Mouse (Mus musculus): ENCODE data around the gene Lrrc39. TPM values are rescaled to one million over a fixed set of nuclear protein-coding genes. Genes with fewer than 3 reads are reported as not detected.

Lrrc39 gene
- polyA plus RNA-seq, 1 experiment from 2014 or later, result 0.45 TPM

DNA sequence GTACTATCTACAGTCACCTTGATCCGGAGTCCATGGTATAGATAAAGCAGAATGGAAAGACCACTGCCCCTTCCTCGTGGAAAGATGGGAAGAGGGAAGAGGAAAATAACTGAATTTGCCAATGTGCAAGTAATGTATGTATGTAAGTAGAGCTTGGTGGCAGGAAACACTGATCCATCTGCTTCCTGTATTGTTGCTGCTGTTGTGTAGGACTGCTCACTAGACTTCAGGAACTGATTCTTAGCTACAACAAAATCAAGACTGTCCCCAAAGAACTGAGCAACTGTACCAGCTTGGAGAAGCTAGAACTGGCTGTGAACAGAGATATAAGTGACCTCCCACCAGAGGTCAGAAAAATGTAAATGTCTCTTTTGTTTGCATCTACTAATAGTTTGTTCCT, 7.9 kb downstream of the Lrrc39 start:
- Histone ChIP-seq H3K4me3 (replicated peaks) (no peak overlapping the region), H3K36me3 (no peaks in the 10 kb centered on the region), H3K9me3 (replicated peaks) (no peaks in the 10 kb centered on the region), H3K9ac (replicated peaks) (no peak overlapping the region), H3K27ac (replicated peaks) (no peak overlapping the region), H3K4me1 (no peaks in the 10 kb centered on the region), H3K27me3 (replicated peaks) (no peaks in the 10 kb centered on the region), H3K4me2 (no peak overlapping the region)
- WGBS, result 78% methylated on average over 2 of the region's 2 CpGs
- ATAC-seq (ENCODE audit: low FRiP score), result no peak

DNA sequence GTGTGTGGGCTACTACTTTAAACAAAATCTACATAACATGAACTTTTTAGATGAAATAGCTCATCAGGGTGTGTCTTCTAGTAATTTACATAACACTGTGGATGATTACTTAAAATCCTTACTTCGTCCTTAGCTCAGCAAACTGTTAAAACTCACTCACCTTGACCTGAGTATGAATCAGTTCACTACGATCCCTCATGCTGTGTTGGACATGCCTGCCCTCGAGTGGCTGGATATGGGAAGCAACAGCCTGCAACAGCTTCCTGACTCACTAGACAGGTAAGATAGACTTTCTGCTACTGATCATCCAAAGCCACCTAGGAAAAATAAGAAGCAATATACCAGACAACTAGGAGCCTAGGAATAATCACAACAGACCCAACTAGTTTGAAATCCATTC, 14.5 kb downstream of the Lrrc39 start:
- WGBS, result 63% methylated on average over 3 of the region's 3 CpGs
- no peak for ATAC-seq (ENCODE audit: low FRiP score)

DNA sequence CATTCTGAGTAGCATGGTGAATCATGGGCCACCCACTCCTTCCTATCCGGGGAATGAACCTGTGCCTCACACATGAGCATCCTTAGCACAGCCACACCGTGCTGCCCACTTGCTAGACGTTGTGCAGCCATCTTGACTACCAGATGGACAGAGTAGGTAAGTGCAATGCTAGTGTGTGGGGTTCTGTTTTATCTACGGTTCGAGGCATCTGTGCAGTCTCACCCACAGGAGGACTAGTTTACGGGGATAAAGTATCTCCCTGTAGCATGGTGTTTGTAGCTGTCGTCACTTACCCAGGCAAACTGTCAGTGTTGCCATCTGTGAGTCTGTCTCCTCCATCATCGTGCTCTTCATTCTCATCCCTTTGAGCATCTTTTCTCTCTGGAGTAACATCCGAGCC, 19.4 kb downstream of the Lrrc39 start:
- Histone ChIP-seq H3K9me3 (replicated peaks) (no peaks in the 10 kb centered on the region), H3K4me3 (replicated peaks) (no peak overlapping the region), H3K4me2 (no peak overlapping the region), H3K9ac (replicated peaks) (no peak overlapping the region), H3K27ac (replicated peaks) (no peak overlapping the region), H3K4me1 (no peaks in the 10 kb centered on the region), H3K36me3 (peaks cover 53% of the 10 kb centered on the region), H3K27me3 (replicated peaks) (no peaks in the 10 kb centered on the region)
- 97% methylated on average over 9 of the region's 9 CpGs for WGBS
- no peak for ATAC-seq (ENCODE audit: low FRiP score)

More for the DNA sequence above, 14.5 kb downstream of the Lrrc39 start:
- Histone ChIP-seq H3K9me3 (replicated peaks) (no peaks in the 10 kb centered on the region), H3K27ac (replicated peaks) (no peak overlapping the region), H3K4me2 (no peak overlapping the region), H3K4me1 (no peaks in the 10 kb centered on the region), H3K4me3 (replicated peaks) (no peak overlapping the region), H3K36me3 (peaks cover 18% of the 10 kb centered on the region), H3K27me3 (replicated peaks) (no peaks in the 10 kb centered on the region), H3K9ac (replicated peaks) (no peak overlapping the region)

DNA sequence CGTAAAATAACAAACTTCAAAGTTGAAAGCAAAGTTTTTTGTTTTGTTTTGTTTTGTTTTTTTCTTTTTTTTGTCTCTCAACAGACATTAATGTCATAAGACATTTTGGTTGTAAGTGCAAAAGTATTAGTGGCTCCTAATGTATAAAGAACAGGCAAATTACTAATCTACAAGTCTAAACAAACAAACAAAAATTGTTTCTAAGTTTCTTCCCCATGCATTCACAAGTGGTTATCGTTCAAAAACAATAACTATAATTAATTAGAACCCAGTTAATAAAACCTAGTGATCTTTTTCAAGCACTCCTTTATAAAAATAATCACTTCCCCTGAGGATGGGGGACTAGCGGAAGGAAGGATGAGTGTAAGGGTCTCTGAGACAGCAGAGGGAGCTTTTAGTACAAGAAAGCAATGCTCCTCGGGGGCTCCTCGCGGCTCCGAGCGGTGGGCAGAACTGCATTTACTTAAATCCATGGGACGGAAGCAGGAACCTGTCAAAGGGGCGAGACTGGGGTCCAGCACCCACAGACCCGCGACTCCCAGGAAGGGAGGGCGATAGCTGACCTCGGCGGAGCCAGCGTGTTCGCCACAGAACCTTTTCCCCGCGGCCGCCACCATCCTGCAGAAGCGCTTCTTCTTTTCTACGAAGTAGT, 31.4 kb downstream of the Lrrc39 start:
- Histone ChIP-seq H3K9ac (replicated peaks) (peak overlapping the region; percentile 84), H3K9me3 (replicated peaks) (no peaks in the 10 kb centered on the region), H3K36me3 (peaks cover 24% of the 10 kb centered on the region), H3K27ac (replicated peaks) (peak overlapping the region; percentile 92), H3K4me3 (replicated peaks) (peak overlapping the region; percentile 96), H3K4me2 (peak overlapping the region; percentile 54), H3K4me1 (peaks cover 16% of the 10 kb centered on the region), H3K27me3 (replicated peaks) (no peaks in the 10 kb centered on the region)
- peak; percentile 87 for ATAC-seq (ENCODE audit: low FRiP score)
- 3% methylated on average over 22 of the region's 22 CpGs for WGBS

DNA sequence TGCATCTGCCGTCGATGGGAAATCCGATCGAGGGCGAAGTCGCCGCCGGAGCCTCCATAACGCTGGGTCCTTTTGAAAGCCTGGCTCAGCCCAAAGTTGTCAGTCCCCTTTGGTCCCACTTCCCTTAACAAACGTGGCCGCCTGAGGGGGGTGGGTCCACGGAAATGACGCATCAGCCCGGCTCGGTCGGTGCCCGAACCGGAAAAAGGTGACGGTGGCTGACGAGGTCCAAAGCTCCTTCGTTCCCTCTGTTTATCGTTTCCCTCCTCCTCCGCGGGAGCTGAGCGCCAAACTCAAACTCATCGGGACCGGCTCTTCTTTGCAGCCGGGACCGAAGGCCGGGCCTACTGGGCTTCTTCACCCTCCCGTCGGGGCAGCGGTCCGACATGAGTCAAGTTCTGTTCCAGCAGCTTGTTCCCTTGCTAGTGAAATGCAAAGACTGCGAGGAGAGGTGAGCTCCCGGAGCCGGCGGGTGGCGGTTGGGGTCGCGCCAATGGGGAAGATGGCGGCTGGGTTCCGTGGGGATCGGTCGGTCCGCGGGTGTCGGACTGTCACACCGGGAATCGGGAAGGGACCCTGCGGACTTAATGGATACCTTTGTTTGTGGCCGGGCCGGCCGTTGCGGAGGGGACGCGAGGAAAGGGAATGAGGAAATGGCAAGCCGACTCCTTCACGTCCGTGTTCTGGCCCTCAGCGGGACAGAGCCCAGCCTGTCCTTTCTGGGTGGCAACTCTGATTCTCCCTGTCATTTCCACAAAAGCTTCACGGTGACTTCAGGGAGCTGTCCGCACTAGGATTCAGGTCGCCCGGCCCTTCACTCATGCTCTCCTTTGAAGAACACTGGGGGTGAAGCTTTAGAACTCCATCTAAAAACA, 32.2 kb downstream of the Lrrc39 start, which contains the start of gene Sass6:
Gene Sass6, plus strand, starts transcription at position 255 of the 875 bp plus-strand sequence.
- Histone ChIP-seq H3K9me3 (replicated peaks) (no peaks in the 10 kb centered on the region), H3K27me3 (replicated peaks) (no peaks in the 10 kb centered on the region), H3K4me3 (replicated peaks) (peak within 1 kb of the TSS; percentile 96), H3K4me1 (peaks cover 16% of the 10 kb centered on the region), H3K27ac (replicated peaks) (peak within 1 kb of the TSS; percentile 92), H3K36me3 (peaks cover 16% of the 10 kb centered on the region), H3K9ac (replicated peaks) (peak within 1 kb of the TSS; percentile 84), H3K4me2 (peak within 1 kb of the TSS; percentile 84)
- ATAC-seq (ENCODE audit: low FRiP score), result peak; percentile 99
- under 1% methylated on average over 65 of the region's 65 CpGs for WGBS

DNA sequence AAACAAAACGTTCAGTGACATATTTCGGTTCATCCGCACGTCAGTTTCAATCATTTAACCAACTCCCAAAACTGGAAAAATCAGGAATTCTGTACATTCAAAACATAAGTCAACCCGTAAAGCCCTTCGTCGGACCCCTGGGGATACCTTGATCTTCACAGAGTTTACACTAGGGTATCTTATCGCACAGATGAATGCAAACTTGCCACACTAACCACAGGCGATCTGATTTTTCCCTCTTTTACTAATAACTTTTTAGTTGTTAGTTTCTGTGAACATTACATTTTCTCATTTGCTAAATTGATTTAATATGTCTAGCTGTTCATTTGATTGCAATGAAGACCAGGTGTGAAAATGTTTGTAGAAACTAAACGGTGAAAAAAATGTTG, 32.8 kb downstream of the Lrrc39 start:
- ATAC-seq (ENCODE audit: low FRiP score), result no peak
- Histone ChIP-seq H3K36me3 (peaks cover 11% of the 10 kb centered on the region), H3K27me3 (replicated peaks) (no peaks in the 10 kb centered on the region), H3K27ac (replicated peaks) (no peak overlapping the region), H3K4me3 (replicated peaks) (peak overlapping the region; percentile 96), H3K4me1 (peaks cover 16% of the 10 kb centered on the region), H3K9me3 (replicated peaks) (no peaks in the 10 kb centered on the region), H3K4me2 (peak overlapping the region; percentile 84), H3K9ac (replicated peaks) (peak overlapping the region; percentile 84; the same call in 1 of the 2 replicates)
- WGBS, result 11% methylated on average over 10 of the region's 10 CpGs

DNA sequence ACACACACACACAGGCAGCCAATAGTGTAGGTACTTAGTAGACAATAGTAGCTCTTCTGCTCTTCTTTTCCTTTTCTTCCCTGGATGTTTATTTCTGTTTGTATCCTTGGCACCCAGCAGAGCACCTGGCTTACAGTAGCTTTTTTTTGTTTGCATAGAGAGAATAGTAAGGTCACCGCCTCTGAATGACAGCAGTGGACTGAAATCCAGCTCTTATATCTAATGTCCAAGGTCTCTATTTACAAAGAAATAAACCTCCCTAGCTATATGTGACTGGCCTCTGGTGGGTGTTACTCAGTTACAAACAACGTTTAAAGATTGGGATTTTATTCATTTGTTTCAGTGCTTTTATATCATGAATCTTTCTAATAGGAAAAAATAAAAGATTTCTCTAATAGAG, 36.9 kb downstream of the Lrrc39 start:
- Histone ChIP-seq H3K9ac (replicated peaks) (no peak overlapping the region), H3K27ac (replicated peaks) (no peak overlapping the region), H3K4me3 (replicated peaks) (no peak overlapping the region), H3K4me1 (peaks cover 9% of the 10 kb centered on the region), H3K9me3 (replicated peaks) (no peaks in the 10 kb centered on the region), H3K4me2 (no peak overlapping the region), H3K36me3 (0 out of 2 replicates have a peak, but pooled peaks cover 2% of the 10 kb centered on the region), H3K27me3 (replicated peaks) (no peaks in the 10 kb centered on the region)
- 95% methylated on average over 2 of the region's 2 CpGs for WGBS
- ATAC-seq (ENCODE audit: low FRiP score), result no peak

DNA sequence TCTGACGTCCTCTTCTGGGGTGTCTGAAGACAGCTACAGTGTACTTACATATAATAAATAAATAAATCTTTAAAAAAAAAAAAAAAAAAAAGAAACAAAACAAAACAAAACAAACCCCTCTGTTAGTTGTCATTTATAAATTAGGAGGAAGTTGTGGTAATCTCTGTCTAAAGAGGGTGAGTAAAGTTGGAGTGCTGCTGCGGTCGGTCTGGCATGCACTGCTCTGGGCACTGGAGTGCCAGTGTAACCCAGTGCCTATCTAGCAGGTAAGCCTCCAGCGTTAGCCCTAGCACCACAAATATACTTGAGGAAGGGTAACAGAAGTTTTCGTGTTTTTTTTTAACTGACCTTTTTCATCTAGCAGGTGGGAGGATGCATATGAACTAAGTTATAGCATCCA, 38.2 kb downstream of the Lrrc39 start:
- peaks cover 1% of the 10 kb centered on the region for H3K4me1 ChIP-seq
- no peak for ATAC-seq (ENCODE audit: low FRiP score)

DNA sequence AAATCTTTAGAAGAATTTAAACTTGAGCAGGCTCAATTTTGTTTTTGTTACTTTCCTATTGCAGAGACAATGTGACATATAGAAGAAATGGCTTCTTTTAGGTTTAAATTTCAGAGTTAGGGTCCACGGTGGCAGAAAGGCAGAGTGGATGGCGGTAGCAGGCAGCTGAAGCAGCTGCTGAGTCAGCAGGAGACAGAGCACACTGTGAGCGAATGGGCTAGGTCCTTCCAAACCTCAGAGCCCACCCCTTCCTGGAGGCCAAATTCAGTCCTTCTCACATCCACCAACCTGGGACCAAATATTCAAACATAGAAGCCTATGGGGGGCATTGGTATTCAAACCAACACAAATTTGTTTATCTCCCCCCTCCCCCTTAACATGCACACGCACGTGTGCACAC, 39.0 kb downstream of the Lrrc39 start:
- Histone ChIP-seq H3K9ac (replicated peaks) (no peak overlapping the region), H3K36me3 (0 out of 2 replicates have a peak, but pooled peaks cover 2% of the 10 kb centered on the region), H3K9me3 (replicated peaks) (no peaks in the 10 kb centered on the region), H3K4me1 (no peaks in the 10 kb centered on the region), H3K27ac (replicated peaks) (no peak overlapping the region), H3K4me2 (no peak overlapping the region), H3K4me3 (replicated peaks) (no peak overlapping the region), H3K27me3 (replicated peaks) (no peaks in the 10 kb centered on the region)
- no peak for ATAC-seq (ENCODE audit: low FRiP score)
- 89% methylated on average over 5 of the region's 5 CpGs for WGBS

More for the DNA sequence above, 38.2 kb downstream of the Lrrc39 start:
- H3K4me2 ChIP-seq, result no peak overlapping the region
- H3K27ac ChIP-seq (replicated peaks), result no peak overlapping the region
- WGBS, result 87% methylated on average over 5 of the region's 5 CpGs
- no peak overlapping the region for H3K9ac ChIP-seq (replicated peaks)
- H3K36me3 ChIP-seq, result 0 out of 2 replicates have a peak, but pooled peaks cover 2% of the 10 kb centered on the region
- H3K9me3 ChIP-seq (replicated peaks), result no peaks in the 10 kb centered on the region
- no peaks in the 10 kb centered on the region for H3K27me3 ChIP-seq (replicated peaks)
- H3K4me3 ChIP-seq (replicated peaks), result no peak overlapping the region

DNA sequence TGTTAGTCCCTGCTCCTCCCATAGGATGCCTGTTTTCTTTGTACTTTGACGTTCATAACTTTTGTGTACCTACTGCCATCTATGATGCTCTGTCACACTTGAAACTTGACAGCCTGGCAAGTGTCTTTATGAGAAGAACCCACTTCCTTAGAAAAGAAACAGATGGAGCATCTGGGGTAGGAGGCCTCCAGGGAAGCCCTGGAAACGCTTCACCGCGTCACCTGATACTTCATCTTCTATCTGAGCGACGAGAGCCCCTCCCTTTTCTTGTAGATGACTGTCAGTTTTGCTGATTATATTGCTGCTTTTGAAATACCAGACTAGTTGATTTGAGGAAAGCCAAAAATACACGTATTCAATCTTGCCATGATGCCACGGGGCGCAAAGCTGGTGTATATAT, 41.8 kb downstream of the Lrrc39 start:
- Histone ChIP-seq H3K4me2 (no peak overlapping the region), H3K4me3 (replicated peaks) (no peak overlapping the region), H3K27me3 (replicated peaks) (no peaks in the 10 kb centered on the region), H3K9ac (replicated peaks) (no peak overlapping the region), H3K9me3 (replicated peaks) (no peaks in the 10 kb centered on the region), H3K4me1 (no peaks in the 10 kb centered on the region), H3K36me3 (peaks cover 11% of the 10 kb centered on the region; the same call in 1 of the 2 replicates), H3K27ac (replicated peaks) (no peak overlapping the region)
- WGBS, result 83% methylated on average over 9 of the region's 9 CpGs
- ATAC-seq (ENCODE audit: low FRiP score), result no peak

DNA sequence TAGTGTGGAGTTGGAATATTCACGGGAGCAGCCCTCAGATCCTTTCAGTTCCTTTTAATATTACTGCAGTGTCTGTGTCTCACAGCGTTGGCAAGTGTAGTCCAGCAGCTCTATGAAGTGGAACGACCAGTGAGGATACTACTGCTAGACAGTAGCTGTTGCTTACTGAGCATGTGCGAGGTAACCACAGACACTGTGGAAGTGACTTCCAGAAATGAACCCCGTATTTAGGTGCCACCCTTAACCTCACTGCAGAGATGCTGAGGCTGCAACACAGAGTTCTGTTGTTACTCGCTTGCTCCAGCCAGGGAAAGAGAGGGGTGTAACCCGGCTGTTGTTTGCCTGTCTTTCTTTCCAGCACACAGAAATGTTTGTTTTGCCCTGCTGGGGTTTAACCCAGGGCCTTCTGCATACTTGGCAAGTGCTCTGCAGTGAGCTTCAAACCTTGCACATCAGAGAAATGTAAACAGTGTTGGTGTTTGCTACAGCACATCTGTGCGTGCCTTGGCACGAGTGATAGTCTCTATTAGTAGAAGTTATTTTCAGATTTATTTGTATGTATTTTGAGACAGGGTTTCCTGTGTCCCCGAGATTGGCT, 51.6 kb downstream of the Lrrc39 start, which contains the start of gene Trmt13:
Gene Trmt13, minus strand, starts transcription at position 293 of the 598 bp plus-strand sequence.
- no peak for ATAC-seq (ENCODE audit: low FRiP score)
- no peaks in the 10 kb centered on the region for H3K4me1 ChIP-seq
- no peaks in the 10 kb centered on the region for H3K9me3 ChIP-seq (replicated peaks)
- no peak within 1 kb of the TSS for H3K4me3 ChIP-seq (replicated peaks)
- no peak within 1 kb of the TSS for H3K9ac ChIP-seq (replicated peaks)
- H3K27me3 ChIP-seq (replicated peaks), result no peaks in the 10 kb centered on the region
- peaks cover 25% of the 10 kb centered on the region for H3K36me3 ChIP-seq
- no peak within 1 kb of the TSS for H3K4me2 ChIP-seq
- 83% methylated on average over 10 of the region's 10 CpGs for WGBS
- H3K27ac ChIP-seq (replicated peaks), result no peak within 1 kb of the TSS

All from neural tube, embryonic 15.5 days (tissue).